Mouse (Mus musculus) lung, postnatal 25 days (tissue): ENCODE results near the gene Ppcdc.
A peak's percentile ranks its signal among the peaks of the same experiment; 100 is the strongest.
"Not testable (repeated sequence)": the region's sequence is repeated elsewhere in the genome, so short reads cannot be mapped to it uniquely, and the experiment has no call there.

ENCODE experiments used
- DNase-seq: peaks from one replicate; pipeline ENCODE4 v3.0.0; 2022; ENCODE audit warnings: low spot score

Gene Ppcdc

DNA sequence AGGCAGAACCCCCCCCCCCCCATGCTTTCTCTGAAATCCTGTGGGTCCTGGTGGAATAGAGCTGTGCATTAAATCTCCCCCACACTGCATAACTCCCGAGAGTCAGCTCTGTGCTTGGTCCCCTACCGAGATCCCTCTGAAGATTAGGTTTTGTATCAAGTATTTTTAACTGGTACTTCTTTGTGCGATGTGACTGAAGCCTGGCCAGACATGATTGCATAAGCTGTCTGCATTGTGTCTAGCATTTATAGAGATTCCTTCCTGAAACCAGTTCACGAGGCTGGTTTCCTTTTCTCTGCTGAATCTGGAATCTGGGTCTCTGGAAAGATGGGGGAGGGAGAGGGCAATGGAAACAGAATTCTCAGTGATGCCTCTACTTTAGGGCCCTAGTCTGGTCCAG, 11.5 kb downstream of the Ppcdc start:
- no peak for DNase-seq

DNA sequence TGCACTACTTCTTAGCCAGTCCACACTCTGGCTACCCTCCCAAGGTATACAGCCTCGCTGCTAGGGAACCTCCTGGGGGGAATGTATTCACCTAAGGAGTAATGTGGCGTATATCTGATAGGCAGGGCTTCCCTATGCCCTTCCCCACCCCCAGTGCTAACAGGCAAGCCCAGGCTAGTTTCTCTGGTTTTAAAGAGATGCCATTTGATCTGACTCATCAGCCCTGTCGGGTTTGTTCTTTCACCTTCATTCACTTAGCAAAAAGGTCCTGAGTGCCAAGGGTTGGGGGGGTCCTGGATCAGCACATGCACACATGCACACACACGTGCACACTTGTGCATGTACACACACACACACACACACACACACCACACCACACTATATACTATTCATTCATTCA, 12.0 kb downstream of the Ppcdc start:
- no peak for DNase-seq

DNA sequence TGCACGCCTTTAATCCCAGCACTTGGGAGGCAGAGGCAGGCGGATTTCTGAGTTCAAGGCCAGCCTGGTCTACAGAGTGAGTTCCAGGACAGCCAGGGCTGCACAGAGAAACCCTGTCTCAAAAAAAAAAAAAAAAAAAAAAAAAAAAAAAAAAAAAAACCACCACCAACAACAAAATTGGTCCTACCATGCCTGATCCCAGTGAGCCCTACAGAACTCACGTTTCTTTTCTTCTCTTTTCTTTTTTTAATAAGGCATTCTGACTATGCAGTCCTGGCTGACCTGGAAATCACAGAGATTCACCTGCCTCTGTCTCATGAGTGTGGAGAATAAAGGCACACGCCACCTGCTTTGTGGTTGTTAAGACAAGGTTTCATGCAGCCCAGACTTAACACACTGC, 12.8 kb downstream of the Ppcdc start:
- not testable (repeated sequence) for DNase-seq

DNA sequence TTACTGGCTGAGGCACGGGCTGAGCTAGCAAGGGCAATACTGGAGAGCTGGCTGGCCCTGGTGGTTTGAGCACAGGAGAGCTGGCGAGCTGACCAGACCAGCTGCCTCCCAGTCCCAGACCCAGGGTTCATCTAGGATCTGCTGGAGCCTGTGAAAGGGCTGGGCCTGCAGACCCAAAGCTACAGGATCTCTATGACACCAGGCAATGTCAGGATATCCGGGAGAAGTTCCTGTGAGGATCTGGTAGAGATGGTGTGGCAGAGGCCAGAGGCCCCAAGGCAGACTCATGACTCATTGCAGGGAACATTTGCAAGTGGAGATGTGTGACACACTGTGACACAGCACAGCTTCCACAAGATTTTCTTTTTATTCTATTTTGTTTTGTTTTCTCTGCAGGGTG, 14.8 kb downstream of the Ppcdc start:
- no peak for DNase-seq

DNA sequence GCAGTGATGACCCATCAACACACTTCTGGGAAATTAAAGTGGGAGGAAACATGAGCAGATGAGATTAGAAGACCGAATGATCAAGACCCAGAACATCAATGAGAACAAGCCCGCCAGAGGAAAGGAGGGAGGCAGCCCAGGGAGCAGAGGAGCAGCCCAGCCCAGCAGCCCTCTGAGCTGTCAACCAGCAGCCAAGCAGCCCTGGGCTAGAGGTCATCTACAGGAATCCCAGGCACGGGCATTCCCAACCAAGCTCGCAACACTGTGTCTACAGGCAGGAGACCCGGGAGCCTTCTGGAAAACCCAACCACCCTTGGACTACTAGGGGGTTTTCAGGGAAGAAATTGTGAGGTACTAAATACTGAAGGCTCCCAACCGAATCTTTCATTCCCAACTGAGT, 15.9 kb downstream of the Ppcdc start:
- DNase-seq: no peak

DNA sequence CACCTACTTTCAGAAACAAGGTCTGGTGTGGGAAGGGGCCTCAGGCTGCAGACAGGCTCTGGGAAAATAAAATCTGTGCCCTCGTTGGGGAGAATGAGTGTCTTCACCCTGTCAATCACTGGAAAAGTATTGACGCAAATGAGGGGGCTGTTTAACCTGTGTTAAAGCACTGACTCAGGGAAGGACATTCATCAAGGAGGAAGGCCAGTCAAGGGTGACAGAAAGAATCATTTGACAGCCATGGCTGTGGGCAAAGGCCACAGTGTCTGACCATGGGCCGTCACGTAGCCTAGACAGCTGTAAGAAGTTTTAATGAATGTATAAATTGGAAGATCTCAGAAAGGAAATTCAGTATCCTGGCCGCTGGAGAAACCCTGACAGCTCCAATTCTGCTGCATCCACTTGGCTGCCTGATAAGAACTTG, 18.2 kb downstream of the Ppcdc start:
- DNase-seq: no peak

DNA sequence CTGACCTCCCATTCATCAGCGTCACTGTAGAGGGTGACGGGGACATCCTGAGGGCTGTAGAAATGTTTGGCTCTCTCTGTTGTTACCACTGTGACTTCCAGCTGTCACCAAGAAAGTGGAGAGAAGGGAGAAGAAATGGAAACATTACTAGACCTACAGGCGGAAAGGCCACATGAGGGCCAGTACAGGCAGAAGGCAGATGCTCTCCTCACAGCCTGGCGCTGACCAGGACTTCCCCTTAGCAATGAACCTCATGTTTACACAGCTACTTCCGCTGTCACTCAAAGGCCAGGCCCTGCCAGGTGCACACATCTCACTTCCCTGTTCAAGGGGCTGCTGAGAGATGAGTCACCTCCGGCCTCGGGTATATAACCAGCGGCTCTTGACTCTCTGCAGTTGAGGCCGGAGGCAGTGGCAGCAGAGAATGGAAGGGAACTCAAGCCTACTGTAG, 18.8 kb downstream of the Ppcdc start:
- DNase-seq: peak; percentile 90

DNA sequence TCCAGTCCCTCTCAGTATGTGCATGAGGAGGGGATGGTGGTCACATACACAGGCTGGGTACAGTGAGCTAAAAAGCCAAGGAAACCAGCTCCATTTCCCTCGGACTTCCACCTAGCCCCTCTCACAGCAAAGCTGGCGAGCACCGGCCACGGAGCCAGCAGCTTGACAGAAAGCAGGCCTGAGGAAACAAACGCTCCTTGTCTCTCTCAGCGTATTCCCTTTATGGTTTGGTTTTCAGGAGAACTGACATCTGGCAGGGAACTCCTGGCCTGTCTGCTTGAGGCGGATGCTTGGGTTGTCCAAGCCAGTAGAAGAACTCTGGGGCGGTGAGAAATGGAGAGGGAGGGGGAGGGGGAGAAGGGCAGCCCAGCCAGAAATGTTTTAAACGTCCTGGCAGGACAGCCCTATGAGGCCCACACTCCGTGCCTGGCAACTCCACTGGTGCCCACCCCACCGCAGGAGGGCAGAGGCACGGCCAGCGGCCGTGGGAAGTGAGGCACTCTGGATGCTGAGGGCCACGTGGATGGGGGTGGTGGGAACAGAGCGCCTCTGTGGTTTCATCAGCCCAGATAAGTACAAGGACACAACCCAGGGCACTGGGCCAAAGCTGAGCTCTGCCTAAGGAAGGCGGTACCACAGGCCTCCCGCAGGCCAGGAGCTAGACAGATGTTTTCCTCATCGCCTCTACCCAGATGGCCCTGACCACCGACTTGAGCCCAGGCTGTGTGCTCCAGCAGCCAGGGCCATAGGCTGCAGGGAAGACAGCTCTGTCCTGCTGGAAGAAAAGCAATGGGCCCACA, 19.4 kb downstream of the Ppcdc start:
- peak; percentile 90 for DNase-seq

DNA sequence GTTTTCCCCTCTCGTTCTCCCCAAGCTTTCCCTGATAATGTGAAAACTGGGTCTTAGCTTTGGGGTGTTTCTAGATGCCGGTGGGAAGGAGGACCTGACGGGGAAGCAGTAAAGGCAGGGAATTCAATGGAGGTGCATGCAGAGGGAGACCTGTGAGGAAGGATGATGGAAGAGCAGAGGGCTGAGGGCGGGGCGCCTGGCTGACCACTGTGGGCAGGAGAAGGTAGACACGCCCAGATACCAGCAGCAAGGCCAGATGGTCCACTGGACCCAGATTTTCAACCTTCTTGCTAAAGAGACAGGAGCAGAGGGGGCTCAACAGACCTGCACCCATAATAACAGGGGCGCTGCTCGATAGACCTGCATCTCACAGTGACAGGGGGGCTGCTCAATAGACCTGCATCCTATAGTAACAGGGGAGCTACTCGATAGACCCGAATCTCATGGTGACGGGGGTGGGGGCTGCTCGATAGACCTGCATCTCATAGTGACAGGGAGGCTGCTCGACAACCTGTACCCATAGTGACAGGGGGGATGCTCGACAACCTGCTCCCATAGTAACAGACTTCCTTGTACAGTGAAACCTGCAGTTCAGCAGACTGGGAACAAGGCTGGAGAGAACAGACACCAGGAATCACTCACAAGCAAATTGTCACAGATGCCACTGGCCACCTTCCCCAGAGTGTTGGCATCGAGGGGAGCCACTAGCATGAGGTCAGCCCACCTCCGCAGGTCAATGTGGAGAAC, 20.2 kb downstream of the Ppcdc start:
- no peak for DNase-seq

DNA sequence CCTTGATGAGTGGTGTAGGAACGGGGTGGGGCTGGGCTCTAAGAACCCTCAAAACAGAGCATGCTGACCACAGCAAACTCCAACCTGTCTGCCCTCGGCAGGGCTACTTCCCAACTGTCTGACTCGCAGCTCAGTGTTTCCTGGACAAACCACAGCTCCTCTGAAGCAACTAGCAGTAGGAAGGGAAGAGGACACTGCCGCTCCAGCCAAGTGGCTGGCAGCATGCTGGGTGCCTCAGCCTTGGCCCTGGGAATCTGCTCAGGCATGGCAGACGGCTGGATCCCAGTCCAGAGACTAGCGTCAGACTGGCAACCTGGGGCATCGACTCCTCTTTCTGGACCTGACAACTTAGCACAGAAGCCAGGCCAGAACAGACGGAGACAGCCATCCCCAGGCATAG, 22.6 kb downstream of the Ppcdc start:
- DNase-seq: no peak

DNA sequence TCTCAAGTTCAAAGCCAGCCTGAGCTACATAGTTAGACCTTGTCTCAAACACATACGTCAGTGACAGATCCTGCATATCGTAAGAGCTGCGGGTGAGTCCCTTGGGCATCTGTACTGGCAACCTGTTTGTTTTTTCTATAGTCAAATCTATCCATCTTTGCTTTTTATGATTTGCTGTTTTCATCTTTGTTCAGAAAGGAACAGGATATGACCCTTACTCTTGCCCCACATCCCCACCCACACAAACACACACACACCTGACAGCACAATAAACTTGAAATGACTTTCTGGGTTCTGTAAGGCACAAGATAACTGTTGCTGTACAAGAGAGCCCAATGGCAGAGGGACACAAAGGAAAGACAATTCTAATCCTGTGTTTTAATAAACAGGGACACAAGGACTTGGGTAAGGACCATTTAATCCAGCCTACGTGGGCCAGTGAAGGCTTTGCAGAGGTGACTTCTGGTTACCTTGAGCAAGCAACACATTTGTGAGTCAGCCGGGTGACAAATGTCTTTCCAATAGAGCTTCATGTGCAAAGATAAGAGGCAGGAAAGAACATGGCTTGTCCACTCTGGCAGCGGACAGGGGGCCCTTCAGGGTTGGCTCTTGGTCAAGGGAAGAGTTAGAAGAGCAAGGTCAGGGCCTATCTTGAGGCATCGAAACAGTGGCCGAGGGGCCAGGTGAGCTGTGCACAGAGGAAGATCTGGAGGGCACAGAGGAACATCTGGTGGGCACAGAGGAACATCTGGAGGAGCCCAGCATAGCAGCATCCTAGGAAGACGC, 32.6 kb downstream of the Ppcdc start:
- no peak for DNase-seq

DNA sequence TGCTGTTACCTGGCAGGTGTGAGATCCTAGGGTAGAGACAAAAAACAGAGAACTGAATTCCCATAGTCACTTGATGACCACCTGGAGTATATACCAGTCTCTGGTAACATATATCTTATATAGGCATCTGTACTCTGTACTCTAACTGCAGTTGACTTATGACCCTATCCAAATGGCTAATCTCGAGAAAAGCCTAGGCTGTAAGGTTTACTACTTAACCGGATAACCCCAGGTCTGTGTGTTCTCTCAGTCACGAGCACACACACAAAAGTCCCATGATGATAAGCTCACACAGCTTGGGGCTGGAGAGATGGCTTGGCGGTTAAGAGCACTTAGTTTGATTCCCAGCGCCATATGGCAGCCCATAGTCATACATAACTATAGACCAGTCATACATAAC, 33.5 kb downstream of the Ppcdc start:
- no peak for DNase-seq

DNA sequence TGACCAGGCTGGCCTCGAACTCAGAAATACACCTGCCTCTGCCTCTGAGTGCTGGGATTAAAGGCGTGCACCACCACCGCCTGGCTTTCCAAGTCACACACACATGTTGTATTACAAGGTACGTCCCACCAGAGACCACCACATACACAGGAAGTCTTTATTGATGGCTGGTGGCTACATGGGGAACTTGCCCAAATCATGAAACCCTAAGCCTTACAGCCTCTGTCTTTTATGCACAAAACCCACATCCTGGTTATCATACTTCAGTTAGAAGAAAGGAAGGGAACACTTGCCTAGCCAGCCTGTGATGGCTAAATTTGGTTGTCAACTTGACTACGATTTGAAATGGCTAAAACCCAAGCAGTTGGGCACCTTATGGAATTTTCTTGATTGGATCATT, 35.9 kb downstream of the Ppcdc start:
- DNase-seq: no peak

DNA sequence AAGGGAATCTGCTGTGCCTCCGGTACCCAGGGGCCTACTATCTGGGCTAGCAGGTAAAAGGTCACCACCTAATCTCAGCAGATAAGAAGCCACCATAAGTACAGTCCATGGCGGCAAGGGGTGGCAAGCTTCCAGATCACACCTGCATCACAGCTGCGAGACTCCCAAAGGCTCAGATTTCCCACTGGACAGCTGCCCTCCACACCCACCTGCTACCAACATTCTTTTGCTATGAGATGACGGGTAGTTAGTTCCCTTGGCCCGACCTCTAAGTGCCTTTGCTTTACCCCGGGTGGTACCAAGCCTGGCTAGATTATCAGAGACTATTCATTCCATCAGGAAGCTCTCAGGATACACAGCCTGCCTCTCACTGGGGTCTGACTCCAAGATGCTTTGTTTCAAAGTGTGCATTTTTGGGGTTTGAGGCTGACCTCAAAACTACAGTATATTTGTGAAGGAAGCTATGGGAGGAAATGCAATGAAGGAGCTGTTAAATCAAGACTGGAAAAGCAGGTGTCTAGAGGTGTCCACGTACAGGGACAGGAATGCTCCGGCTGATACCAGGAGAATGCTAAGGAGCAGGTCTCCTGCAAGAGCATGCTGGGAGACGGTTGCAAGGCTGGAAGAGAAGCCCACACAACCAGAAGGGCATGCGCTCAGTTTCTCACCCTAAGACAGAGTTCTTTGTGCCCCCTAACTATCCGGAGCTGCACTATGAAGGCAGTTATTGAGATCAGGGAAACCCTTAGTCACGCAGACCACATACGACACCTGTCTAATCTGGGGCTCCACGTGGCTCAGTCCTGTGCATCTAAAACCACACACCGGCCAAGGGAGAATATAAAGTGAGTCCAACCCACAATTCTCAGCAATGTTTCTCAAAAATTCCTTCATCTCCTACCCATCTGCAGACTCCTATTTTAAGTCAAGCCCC, 37.3 kb downstream of the Ppcdc start:
- DNase-seq: no peak

DNA sequence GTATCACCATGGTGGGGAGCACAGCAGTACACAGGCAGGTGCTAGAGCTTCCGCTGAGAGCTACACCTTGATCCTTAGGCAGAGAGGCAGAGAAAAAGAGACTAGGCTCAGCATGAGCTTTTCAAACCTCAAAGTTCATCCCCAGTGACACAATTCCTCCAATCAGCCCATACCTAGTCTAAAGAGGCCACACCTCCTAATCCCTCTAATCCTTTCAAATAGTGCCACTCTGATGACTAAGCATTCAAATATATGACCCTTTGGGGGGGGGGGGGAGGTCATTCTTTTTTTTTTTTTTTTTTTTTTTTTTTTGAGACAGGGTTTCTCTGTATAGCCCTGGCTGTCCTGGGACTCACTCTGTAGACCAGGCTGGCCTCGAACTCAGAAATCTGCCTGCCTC, 41.2 kb downstream of the Ppcdc start:
- no peak for DNase-seq

DNA sequence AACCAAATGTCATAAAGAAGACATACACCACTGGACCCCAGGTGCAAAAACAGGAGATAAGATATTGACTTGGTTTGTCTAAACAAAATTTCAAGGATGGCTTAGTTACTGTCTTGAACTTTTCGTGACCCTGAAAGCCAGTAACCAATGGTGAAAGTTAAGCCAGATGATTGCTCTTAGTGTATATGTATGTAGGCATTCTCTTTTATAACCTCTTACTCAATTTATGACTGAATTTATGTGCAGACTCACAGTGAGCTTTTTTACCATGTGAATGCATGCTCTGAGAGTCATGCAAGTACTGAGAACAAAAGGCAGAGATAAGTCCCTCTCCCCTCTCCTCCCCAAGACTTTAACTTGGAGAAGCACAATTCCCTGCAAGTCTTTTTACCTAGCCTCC, 47.0 kb downstream of the Ppcdc start:
- no peak for DNase-seq

DNA sequence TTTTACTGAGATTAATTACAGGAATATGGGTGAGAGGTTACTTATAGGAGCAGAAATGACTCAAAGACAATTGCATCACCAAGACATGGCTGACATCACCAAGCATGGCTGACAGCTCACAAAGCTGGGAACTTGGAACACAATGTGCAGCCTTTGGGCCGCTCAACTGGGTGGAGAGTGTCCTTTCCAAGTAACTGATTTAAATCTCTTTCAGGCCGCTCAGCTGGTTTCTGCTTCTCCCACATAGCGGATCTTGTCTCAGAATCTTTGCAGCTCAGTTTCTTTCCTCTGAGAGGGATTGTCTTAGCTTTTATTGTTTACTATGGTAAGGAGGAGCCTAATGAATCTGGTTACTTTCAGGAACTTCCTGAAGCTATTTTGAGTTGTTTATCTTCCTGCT, 49.1 kb downstream of the Ppcdc start:
- no peak for DNase-seq

DNA sequence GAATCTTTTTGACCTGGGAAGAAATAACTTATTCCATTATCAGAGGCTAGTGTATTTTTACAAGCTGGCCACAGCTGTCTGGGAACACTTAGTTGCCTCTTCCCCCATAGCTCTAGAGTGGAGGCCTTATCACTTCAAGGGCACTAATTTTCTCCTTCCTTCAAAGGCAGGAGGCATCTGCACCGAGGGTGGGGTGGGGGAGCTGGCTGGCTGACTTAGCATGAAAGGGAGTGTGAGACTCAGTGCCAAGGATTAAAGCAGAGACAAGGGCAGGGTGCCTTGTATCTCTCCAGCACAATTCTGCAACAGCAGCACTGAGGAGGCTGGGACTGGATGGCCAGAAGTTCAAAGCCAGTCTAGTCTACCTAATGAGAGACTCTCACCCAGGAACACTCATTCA, 50.8 kb downstream of the Ppcdc start:
- DNase-seq: no peak

DNA sequence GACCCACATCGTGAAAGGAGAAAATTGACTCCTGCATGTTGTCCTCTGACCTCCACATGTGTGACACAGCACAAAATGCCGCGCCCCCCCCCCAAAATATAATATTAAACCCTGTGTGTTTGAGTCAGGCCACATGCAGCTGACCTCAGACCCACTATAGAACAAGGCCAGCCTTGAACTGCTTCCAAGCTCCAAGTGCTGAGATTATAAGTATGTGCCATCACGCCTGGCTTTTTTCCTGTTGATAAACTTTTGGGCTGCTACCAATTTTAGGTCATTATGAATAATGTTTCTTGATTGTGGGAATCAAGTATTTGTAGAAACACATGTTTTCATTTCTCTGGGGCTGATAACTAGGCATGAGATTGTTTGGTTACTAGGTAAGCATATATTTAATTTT, 53.0 kb downstream of the Ppcdc start:
- DNase-seq: no peak

DNA sequence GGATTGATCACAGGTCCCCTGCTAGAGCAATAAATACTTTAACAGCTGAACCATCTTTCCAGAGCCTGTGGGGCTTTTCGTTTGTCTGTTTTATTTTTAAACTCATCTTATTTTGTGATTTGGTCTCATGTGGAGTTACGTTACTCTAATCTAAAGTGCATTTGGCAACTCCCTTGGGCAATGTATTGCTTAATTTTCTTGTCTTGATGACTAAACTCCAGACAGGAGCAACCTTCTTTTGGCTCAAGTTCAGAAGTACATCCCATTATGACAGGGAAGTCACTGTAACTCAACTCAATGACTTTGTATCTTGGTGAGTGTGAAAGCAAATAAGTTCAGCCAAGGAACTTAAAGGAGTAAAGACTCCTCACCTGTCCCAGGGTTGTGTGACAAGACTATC, 55.3 kb downstream of the Ppcdc start:
- no peak for DNase-seq

DNA sequence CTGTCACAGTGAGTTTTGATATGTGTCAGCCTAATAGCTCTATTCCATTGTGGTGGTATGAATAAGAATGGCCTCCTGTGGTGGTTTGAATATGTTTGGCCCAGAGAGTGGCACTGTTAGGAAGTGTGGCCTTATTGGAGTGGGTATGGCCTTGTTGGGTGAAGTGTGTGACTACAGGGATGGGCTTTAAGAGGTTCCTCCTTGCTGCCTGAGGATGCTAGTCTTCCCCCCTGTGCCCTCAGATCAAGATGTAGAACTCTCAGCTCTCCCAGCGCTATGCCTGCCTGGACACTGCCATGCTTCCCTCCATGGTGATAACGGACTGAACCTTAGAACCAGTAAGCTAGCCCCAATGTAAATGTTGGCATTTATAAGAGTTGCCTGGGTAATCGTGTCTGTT, 78.9 kb downstream of the Ppcdc start:
- DNase-seq: no peak
